ENCODE assay signal across 18 mouse cellular contexts in the genomic region with DNA sequence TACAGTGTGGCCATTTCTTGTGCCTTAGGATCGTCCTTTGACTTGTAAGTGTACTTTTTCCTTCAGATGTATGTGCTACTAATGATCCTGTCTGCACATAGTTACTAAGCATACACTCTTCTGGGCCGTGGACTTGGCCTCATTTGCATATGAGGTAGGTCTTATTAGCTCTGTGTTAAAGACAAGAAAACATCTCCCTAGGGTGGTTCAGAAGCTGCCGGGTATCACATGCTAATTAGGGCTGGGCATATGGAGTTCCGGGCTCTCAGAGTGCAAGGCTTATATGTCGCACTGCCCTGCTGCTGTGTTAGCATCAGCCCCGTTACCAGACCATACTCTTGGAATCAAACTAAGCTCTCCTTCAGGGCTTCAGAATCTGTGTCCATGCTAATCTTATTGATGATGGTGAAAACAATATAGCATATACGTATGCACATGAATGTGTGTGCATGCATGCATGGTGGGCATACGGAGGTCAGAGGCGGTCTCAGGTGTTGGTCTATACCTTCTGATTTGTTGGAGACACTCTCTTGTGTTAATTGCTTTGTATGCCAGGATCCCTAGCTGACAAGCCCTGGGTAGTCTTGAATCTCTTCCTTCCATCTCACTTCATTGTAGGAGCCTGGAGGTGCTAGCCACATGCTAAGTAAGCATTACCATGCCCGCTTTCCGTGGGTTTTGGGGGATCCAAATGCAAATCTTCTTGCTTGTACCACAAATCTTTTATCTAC. TPM values are rescaled to one million over a fixed set of nuclear protein-coding genes. Genes with fewer than 3 reads are reported as not detected.
A peak's percentile ranks its signal among the peaks of the same experiment; 100 is the strongest.
DNase-seq lines count a peak whose midpoint lies in the region; ATAC-seq and TF ChIP-seq lines count a peak whose summit lies in the region.
"Had no signal": no experiment of that assay in that cellular context is flagged by ENCODE, and none has a peak within 500 bp of the region (broad histone marks: within the 10 kb centered on the region; RNA-seq: fewer than 3 reads in every experiment).

No protein-coding gene starts in this region.

- no peaks in the 10 kb centered on the region for H3K27me3 ChIP-seq in forebrain, embryonic 14.5 days (replicated peaks; ENCODE audit: control insufficient read depth, insufficient read depth, low read length)
- H3K27me3 ChIP-seq in hindbrain, embryonic 16.5 days (replicated peaks; ENCODE audit: control insufficient read depth, insufficient read depth, low read length): no peaks in the 10 kb centered on the region
- no peaks in the 10 kb centered on the region for H3K27me3 ChIP-seq in midbrain, postnatal 0 days (ENCODE audit: insufficient read depth, low read length)
- H3K27me3 ChIP-seq in embryonic facial prominence, embryonic 10.5 days (replicated peaks; ENCODE audit: low read depth, poor library complexity, severe bottlenecking): no peaks in the 10 kb centered on the region
- H3K27me3 ChIP-seq: heart, embryonic 12.5 days; liver, embryonic 12.5 days; stomach, embryonic 15.5 days had no signal

- 35% methylated on average over 11 of the region's 11 CpGs for WGBS in forebrain, embryonic 14.5 days
- WGBS in hindbrain, embryonic 16.5 days: 48% methylated on average over 11 of the region's 11 CpGs
- WGBS in midbrain, postnatal 0 days: 52% methylated on average over 11 of the region's 11 CpGs
- WGBS in embryonic facial prominence, embryonic 10.5 days: 85% methylated on average over 11 of the region's 11 CpGs

- H3K4me2 ChIP-seq in forebrain, embryonic 14.5 days (ENCODE audit: low read length): peak overlapping the region; percentile 15; the same call in 1 of the 2 replicates
- H3K4me2 ChIP-seq in hindbrain, embryonic 16.5 days (ENCODE audit: low read length): peak overlapping the region; percentile 2; the same call in 1 of the 2 replicates
- no peak overlapping the region for H3K4me2 ChIP-seq in midbrain, postnatal 0 days (ENCODE audit: low read depth, low read length, poor library complexity, severe bottlenecking)
- H3K4me2 ChIP-seq: heart, embryonic 12.5 days; liver, embryonic 12.5 days; stomach, embryonic 15.5 days had no signal

- H3K4me3 ChIP-seq in forebrain, embryonic 14.5 days (ENCODE audit: low read depth, low read length): no peak overlapping the region
- H3K4me3 ChIP-seq in hindbrain, embryonic 16.5 days (ENCODE audit: low read length): no peak overlapping the region
- no peak overlapping the region for H3K4me3 ChIP-seq in midbrain, postnatal 0 days (ENCODE audit: low read depth, low read length)
- H3K4me3 ChIP-seq in embryonic facial prominence, embryonic 10.5 days: no peak overlapping the region
- H3K4me3 ChIP-seq: erythroblast, embryonic 14.5 days; heart, embryonic 12.5 days; liver, embryonic 12.5 days; stomach, embryonic 15.5 days had no signal

- no peak for TF ChIP-seq CTCF in midbrain, postnatal 0 days (IDR thresholded peaks at IDR 0.05)

- peak; percentile 77 for ATAC-seq in forebrain, embryonic 14.5 days
- peak; percentile 79 for ATAC-seq in hindbrain, embryonic 16.5 days
- ATAC-seq in midbrain, postnatal 0 days (ENCODE audit: low FRiP score): peak; percentile 41; the same call in 1 of the 2 replicates
- ATAC-seq: liver, embryonic 12.5 days had no signal

- intact Hi-C loops in left cerebral cortex, postnatal 4 days (cut with DNase I): no loop called here

- H3K9ac ChIP-seq in forebrain, embryonic 14.5 days (ENCODE audit: low read length): no peak overlapping the region
- H3K9ac ChIP-seq in hindbrain, embryonic 16.5 days (ENCODE audit: low read depth, low read length): no peak overlapping the region
- H3K9ac ChIP-seq in midbrain, postnatal 0 days (replicated peaks; ENCODE audit: low read length, poor library complexity, severe bottlenecking): no peak overlapping the region
- H3K9ac ChIP-seq: heart, embryonic 12.5 days; liver, embryonic 12.5 days; stomach, embryonic 15.5 days had no signal

- no peaks in the 10 kb centered on the region for H3K9me3 ChIP-seq in forebrain, embryonic 14.5 days (replicated peaks; ENCODE audit: control insufficient read depth, low read length)
- H3K9me3 ChIP-seq in hindbrain, embryonic 16.5 days (ENCODE audit: control insufficient read depth, low read length): no peaks in the 10 kb centered on the region
- H3K9me3 ChIP-seq in midbrain, postnatal 0 days (ENCODE audit: low read length): no peaks in the 10 kb centered on the region
- no peaks in the 10 kb centered on the region for H3K9me3 ChIP-seq in embryonic facial prominence, embryonic 10.5 days
- H3K9me3 ChIP-seq: heart, embryonic 12.5 days; liver, embryonic 12.5 days; stomach, embryonic 15.5 days had no signal

- 0 out of 2 replicates have a peak, but pooled peaks cover 3% of the 10 kb centered on the region for H3K36me3 ChIP-seq in forebrain, embryonic 14.5 days (ENCODE audit: control insufficient read depth, insufficient read depth, low read length)
- no peaks in the 10 kb centered on the region for H3K36me3 ChIP-seq in hindbrain, embryonic 16.5 days (ENCODE audit: control insufficient read depth, insufficient read depth, low read length)
- no peaks in the 10 kb centered on the region for H3K36me3 ChIP-seq in midbrain, postnatal 0 days (ENCODE audit: insufficient read depth, low read length)
- H3K36me3 ChIP-seq in embryonic facial prominence, embryonic 10.5 days (replicated peaks): 0 out of 2 replicates have a peak, but pooled peaks cover 9% of the 10 kb centered on the region
- H3K36me3 ChIP-seq: liver, embryonic 12.5 days; stomach, embryonic 15.5 days had no signal

- peaks cover 33% of the 10 kb centered on the region for H3K4me1 ChIP-seq in forebrain, embryonic 14.5 days (ENCODE audit: control insufficient read depth, insufficient read depth, low read length)
- H3K4me1 ChIP-seq in hindbrain, embryonic 16.5 days (ENCODE audit: control insufficient read depth, insufficient read depth, low read depth, low read length): peaks cover 8% of the 10 kb centered on the region
- H3K4me1 ChIP-seq in midbrain, postnatal 0 days (ENCODE audit: insufficient read depth, low read length): peaks cover 3% of the 10 kb centered on the region; the same call in 1 of the 2 replicates
- peaks cover 15% of the 10 kb centered on the region for H3K4me1 ChIP-seq in embryonic facial prominence, embryonic 10.5 days

- H3K27ac ChIP-seq in forebrain, embryonic 14.5 days (ENCODE audit: low read depth, low read length): peak overlapping the region; percentile 61
- H3K27ac ChIP-seq in hindbrain, embryonic 16.5 days (ENCODE audit: low read depth, low read length): no peak overlapping the region
- H3K27ac ChIP-seq in midbrain, postnatal 0 days (ENCODE audit: low read depth, low read length): no peak overlapping the region
- H3K27ac ChIP-seq in embryonic facial prominence, embryonic 10.5 days (replicated peaks): no peak overlapping the region
- H3K27ac ChIP-seq: liver, embryonic 12.5 days; stomach, embryonic 15.5 days had no signal

- peak; percentile 12 for DNase-seq in left cerebral cortex, postnatal 4 days
- DNase-seq in left cerebral cortex, adult 9 months (ENCODE audit: low spot score in 2 of 2): no peak
- peak; percentile 58 for DNase-seq in forebrain, embryonic 14.5 days (ENCODE audit: low spot score)
- peak; percentile 37 for DNase-seq in midbrain, postnatal 0 days (ENCODE audit: low spot score)
- DNase-seq in ovary, postnatal 36 days (ENCODE audit: low spot score): no peak
- DNase-seq in embryonic facial prominence, embryonic 10.5 days (ENCODE audit: low spot score): no peak
- DNase-seq in right cerebral cortex, adult 2 months (ENCODE audit: low spot score in 2 of 2): no peak
- DNase-seq: cerebellum, adult 8-10 months; embryo, embryonic 11 days; gastrocnemius, postnatal 10 days; kidney, adult 8-10 months; lung, postnatal 10 days; thymus, postnatal 25 days had no signal

RNA-seq across cellular contexts. Expression of gene Kat6b, which starts 53.5 kb away (rescaled TPM):
- total RNA-seq in left cerebral cortex, postnatal 4 days (2021): 10 to 100 TPM; 80.4 to 91.7 TPM
- 28.8 and 34.6 TPM in 2 replicates for polyA plus RNA-seq in forebrain, embryonic 14.5 days (2014; fragmentation: Nextera tagmentation; extraction: Ambion mirVana)
- polyA plus RNA-seq in hindbrain, embryonic 16.5 days (2015; fragmentation: Nextera tagmentation; extraction: Ambion mirVana): 14.2 and 16.0 TPM in 2 replicates
- 23.1 and 34.0 TPM in 2 replicates for total RNA-seq in midbrain, postnatal 0 days (2014; rRNA removed)
- polyA plus RNA-seq in midbrain, postnatal 0 days (2015; fragmentation: Nextera tagmentation; extraction: Ambion mirVana): 13.9 and 15.2 TPM in 2 replicates
- 12.4 and 14.2 TPM in 2 replicates for polyA plus RNA-seq in embryonic facial prominence, embryonic 10.5 days (2016; fragmentation: Nextera tagmentation; extraction: Ambion mirVana)

Comparison
In these comparisons a context has a peak if more than half of its experiments do, and no peak if none do; other contexts are left out.
1. DNase-seq: peak in left cerebral cortex, postnatal 4 days (single experiment), forebrain, embryonic 14.5 days (single experiment) and midbrain, postnatal 0 days (single experiment); none in left cerebral cortex, adult 9 months (0 of 2), ovary, postnatal 36 days (single experiment), embryonic facial prominence, embryonic 10.5 days (single experiment) and right cerebral cortex, adult 2 months (0 of 2).
2. Peak in every context shown above with its lines, with median percentiles within 50 percentile points of each other: ATAC-seq.